Mouse (Mus musculus) hindbrain, embryonic 12.5 days (tissue): ENCODE results near the gene Zer1. TPM values are rescaled to one million over a fixed set of nuclear protein-coding genes. Genes with fewer than 3 reads are reported as not detected.

Source experiments
- ATAC-seq: fragments of 200-750 bp; cut with Nextera tagmentation; 2 replicates; pipeline ENCODE4 v1.8.0; 2017; ENCODE audit warnings: moderate TSS enrichment; ENCODE audit not compliant: low FRiP score
- H3K27ac ChIP-seq: fragments of 300-500 bp; sonication (generic); 2 replicates; pipeline ENCODE4 v1.5.1; 2016; ENCODE audit warnings: mild to moderate bottlenecking
- H3K27me3 ChIP-seq: fragments of 300-500 bp; sonication (generic); 2 replicates; pipeline ENCODE4 v1.6.1; 2016; ENCODE audit warnings: mild to moderate bottlenecking
- H3K36me3 ChIP-seq: fragments of 300-500 bp; sonication (generic); 2 replicates; pipeline ENCODE4 v1.6.1; 2016; ENCODE audit warnings: mild to moderate bottlenecking
- H3K4me1 ChIP-seq: fragments of 300-500 bp; sonication (generic); 2 replicates; pipeline ENCODE4 v1.6.1; 2016
- H3K4me2 ChIP-seq: fragments of 300-500 bp; sonication (generic); replicated peaks from 2 replicates; pipeline ENCODE4 v1.6.1; 2016; ENCODE audit warnings: mild to moderate bottlenecking
- H3K4me3 ChIP-seq: fragments of 300-500 bp; sonication (generic); 2 replicates; pipeline ENCODE4 v1.5.1; 2016; ENCODE audit warnings: mild to moderate bottlenecking
- H3K9ac ChIP-seq: fragments of 300-500 bp; sonication (generic); 2 replicates; pipeline ENCODE4 v1.6.1; 2016; ENCODE audit warnings: mild to moderate bottlenecking, moderate library complexity
- H3K9me3 ChIP-seq: fragments of 300-500 bp; sonication (generic); replicated peaks from 2 replicates; pipeline ENCODE4 v1.6.1; 2016; ENCODE audit warnings: mild to moderate bottlenecking
- WGBS: fragments of 180-500 bp; shearing (Covaris S2); methylation state at CpG from one replicate; pipeline ENCODE4 v1.1.7; 2016; 5-methylcytosine and 5-hydroxymethylcytosine counted together
- polyA plus RNA-seq: library from polyadenylated mRNA; unstranded; fragments of >200 nt; fragmentation: Nextera tagmentation; extraction: Ambion mirVana; gene quantifications from 2 replicates; pipeline ENCODE4 v1.2.1, GENCODE M21; 2016

The Zer1 gene
- polyA plus RNA-seq, 1 experiment from 2014 or later = 12.6 TPM

DNA sequence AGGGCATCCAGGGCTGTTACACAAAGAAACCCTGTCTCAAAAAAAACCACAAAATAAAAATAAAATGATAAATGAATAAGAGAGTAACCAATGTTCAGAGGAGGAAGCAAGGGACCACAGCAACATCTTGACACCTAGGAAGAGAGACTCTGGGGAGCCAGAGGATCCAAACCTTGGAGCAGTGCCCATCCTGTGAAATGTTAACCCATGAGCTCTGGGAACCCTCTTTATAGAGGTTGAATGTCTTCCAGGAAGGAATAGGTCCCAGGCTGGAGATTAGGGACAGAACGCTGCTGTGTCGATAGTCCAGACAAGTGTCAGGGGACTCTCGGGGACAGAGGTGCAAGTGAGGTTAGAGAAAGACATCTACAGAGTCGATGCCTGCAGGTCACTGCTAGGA, 4.1 kb downstream of the Zer1 start:
- ATAC-seq = no peak
- WGBS = 76% methylated on average over 4 of the region's 4 CpGs
- Histone ChIP-seq H3K27ac (peak overlapping the region; percentile 64; the same call in 1 of the 2 replicates), H3K9me3 (no peaks in the 10 kb centered on the region), H3K4me3 (no peak overlapping the region), H3K4me2 (no peak overlapping the region), H3K9ac (no peak overlapping the region; the same call in 1 of the 2 replicates), H3K27me3 (no peaks in the 10 kb centered on the region), H3K36me3 (no peaks in the 10 kb centered on the region), H3K4me1 (peaks cover 42% of the 10 kb centered on the region)

DNA sequence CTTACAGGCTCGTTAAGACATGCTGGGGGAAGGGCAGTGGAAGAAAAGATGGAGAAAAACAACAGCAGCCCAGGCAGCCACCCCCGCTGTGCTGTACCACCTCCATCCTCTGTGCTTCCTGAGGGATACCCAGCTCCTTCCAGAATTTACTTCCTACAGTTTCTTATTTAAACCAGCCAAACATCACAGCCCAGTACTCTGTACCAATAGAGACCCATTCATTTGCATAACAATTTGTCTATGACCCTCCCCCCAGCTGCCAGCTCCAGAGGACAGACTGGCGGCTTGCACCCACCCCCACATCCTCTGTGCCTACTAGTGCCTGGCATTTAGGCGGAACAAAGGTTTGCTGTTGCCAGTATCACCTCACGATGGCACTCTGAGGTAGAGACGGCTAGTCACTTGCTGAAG, 4.7 kb downstream of the Zer1 start:
- Histone ChIP-seq H3K4me2 (0 out of 2 replicates have a peak overlapping the region, but pooled peaks have one; percentile 11), H3K9ac (peak overlapping the region; percentile 27; the same call in 1 of the 2 replicates), H3K4me3 (no peak overlapping the region), H3K27me3 (no peaks in the 10 kb centered on the region), H3K4me1 (peaks cover 37% of the 10 kb centered on the region), H3K9me3 (no peaks in the 10 kb centered on the region), H3K36me3 (0 out of 2 replicates have a peak, but pooled peaks cover 4% of the 10 kb centered on the region), H3K27ac (peak overlapping the region; percentile 64)
- 0 out of 2 replicates have a peak, but pooled peaks have one; percentile 61 for ATAC-seq
- 14% methylated on average over 6 of the region's 6 CpGs for WGBS

DNA sequence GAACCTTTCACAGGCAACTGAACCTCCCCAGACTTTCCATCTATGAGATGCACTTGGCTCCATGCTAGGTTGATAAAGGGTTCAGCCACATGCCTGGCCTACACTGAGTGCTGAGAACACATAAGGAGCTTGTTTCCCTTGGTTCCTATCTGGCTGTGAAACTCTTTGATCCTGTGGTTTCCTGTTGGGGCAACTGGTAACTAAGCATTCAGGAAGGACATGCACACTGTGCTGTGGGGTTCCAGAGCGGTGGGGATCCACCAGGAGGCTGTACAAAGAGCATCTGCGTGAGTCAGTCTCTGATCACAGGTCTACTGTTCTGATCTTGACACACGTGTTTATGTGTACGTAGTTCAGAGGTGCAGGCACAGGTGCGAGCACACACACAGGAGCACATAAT, 11.8 kb downstream of the Zer1 start:
- WGBS = 93% methylated on average over 5 of the region's 5 CpGs
- no peak for ATAC-seq
- Histone ChIP-seq H3K27ac (no peak overlapping the region), H3K9ac (no peak overlapping the region), H3K36me3 (peaks cover 59% of the 10 kb centered on the region), H3K4me2 (no peak overlapping the region), H3K4me1 (no peaks in the 10 kb centered on the region), H3K9me3 (no peaks in the 10 kb centered on the region), H3K27me3 (no peaks in the 10 kb centered on the region), H3K4me3 (no peak overlapping the region)

DNA sequence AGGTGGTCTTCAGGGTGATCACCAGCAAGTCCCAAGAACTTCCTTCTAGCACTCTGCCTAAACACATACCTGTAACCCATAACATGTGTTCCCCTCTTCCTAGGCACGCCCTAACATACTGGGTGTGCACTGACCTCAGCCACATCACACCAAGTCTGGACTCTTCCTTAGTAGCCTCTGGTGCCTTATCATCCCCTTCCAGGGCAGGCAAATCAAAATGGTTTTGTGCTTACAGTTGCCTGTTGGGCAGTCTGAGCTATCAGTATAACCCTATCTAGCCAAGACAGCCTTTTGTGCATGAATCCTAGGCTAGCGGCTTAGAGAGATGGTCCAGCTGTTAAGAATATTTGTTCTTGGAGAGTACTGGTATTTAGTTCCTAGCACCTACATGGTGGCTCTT, 12.9 kb downstream of the Zer1 start:
- Histone ChIP-seq H3K4me1 (no peaks in the 10 kb centered on the region), H3K9me3 (no peaks in the 10 kb centered on the region), H3K27ac (no peak overlapping the region), H3K27me3 (no peaks in the 10 kb centered on the region), H3K4me3 (no peak overlapping the region), H3K9ac (no peak overlapping the region), H3K4me2 (no peak overlapping the region), H3K36me3 (peaks cover 68% of the 10 kb centered on the region)
- WGBS = 99% methylated on average over 2 of the region's 2 CpGs
- no peak for ATAC-seq

DNA sequence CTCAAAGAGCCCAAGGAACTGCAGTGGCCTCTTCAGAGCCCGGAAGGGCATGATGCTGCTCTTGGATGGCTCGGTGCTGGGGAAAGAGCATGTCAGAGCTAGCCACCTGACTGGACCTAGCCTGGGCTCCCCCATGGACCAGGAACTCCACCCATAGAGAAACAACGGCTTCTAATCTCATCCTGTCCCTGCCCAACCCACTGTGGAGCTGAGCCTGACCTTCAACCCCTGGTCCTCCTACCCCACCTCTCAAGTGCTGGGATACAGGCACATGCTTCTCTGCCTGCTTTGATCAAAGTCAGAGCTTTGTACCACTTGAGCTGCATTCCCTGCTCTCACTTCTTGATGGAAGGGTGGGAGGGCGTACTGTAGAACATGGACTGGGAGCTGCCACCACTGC, 16.1 kb downstream of the Zer1 start:
- H3K4me1 ChIP-seq = no peaks in the 10 kb centered on the region
- ATAC-seq = no peak
- no peak overlapping the region for H3K27ac ChIP-seq
- peaks cover 86% of the 10 kb centered on the region for H3K36me3 ChIP-seq
- no peak overlapping the region for H3K4me2 ChIP-seq
- no peaks in the 10 kb centered on the region for H3K9me3 ChIP-seq
- no peak overlapping the region for H3K9ac ChIP-seq
- H3K27me3 ChIP-seq = no peaks in the 10 kb centered on the region
- H3K4me3 ChIP-seq = no peak overlapping the region
- 95% methylated on average over 4 of the region's 4 CpGs for whole genome bisulfite sequencing

DNA sequence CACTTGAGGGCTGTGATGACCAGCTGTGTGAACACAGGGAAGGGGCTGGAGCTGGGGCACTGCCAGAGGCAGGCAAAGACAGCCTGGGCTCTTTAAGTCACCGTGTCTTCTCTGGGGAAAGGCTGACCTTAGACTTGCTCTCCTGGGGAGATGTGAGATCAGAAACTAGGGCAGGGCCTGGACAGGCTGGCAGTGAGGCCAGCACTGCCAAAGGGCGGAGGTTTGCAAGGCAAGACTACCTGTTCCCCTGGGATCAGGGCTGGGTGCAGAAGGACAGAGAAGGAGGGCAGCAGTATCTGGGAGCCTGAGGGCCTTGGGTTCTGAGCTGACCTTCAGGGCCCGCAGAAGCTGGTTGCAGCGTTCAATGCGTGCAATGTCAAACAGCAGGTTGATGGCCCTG, 16.7 kb downstream of the Zer1 start:
- no peaks in the 10 kb centered on the region for H3K27me3 ChIP-seq
- WGBS = 89% methylated on average over 5 of the region's 5 CpGs
- H3K4me3 ChIP-seq = no peak overlapping the region
- H3K9ac ChIP-seq = 0 out of 2 replicates have a peak overlapping the region, but pooled peaks have one; percentile 9
- no peaks in the 10 kb centered on the region for H3K4me1 ChIP-seq
- H3K4me2 ChIP-seq = no peak overlapping the region
- no peaks in the 10 kb centered on the region for H3K9me3 ChIP-seq
- ATAC-seq = no peak
- peaks cover 86% of the 10 kb centered on the region for H3K36me3 ChIP-seq
- H3K27ac ChIP-seq = no peak overlapping the region

DNA sequence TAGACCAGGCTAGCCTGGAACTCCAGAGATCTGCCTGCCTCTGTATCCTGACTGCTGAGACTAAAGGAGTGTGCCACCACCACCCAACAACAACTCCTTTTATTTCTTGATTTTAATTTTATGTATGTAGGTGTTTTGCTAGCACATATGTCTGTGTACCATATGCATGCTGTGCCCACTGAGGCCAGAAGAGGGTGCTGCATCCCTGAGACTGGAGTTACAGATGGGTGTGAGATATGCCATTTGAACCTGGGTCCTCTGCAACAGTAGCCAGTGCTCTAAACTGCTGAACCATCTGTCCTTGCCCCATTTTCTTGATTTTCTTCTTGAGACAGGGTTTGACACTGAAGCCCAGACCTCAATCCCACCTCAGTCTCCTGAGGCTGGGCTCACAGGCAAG, 18.0 kb downstream of the Zer1 start:
- H3K36me3 ChIP-seq = peaks cover 90% of the 10 kb centered on the region
- H3K27me3 ChIP-seq = no peaks in the 10 kb centered on the region
- no peak overlapping the region for H3K4me2 ChIP-seq
- H3K27ac ChIP-seq = no peak overlapping the region
- no peak for ATAC-seq
- H3K9ac ChIP-seq = no peak overlapping the region
- H3K4me3 ChIP-seq = no peak overlapping the region
- H3K4me1 ChIP-seq = no peaks in the 10 kb centered on the region
- H3K9me3 ChIP-seq = no peaks in the 10 kb centered on the region

DNA sequence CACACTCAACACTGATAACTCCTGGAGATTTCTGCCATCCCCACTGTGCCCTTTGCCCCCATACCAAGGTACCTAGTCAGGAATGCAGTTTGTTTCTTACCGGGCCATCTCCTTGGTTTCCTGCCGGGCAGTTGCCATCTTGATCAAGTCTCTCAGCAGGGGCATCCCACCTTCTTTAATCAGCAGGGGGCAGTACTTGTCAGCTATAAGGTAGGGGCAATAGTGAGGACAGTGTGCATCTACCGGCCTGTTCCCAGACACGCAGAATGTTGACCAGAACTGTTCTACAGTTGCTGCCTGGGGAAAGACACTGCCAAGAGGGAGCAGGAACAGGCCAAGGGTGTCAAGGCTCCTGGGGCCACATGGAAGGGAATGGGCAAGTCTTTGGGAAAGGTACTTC, 24.2 kb downstream of the Zer1 start:
- WGBS = 70% methylated on average over 4 of the region's 4 CpGs

DNA sequence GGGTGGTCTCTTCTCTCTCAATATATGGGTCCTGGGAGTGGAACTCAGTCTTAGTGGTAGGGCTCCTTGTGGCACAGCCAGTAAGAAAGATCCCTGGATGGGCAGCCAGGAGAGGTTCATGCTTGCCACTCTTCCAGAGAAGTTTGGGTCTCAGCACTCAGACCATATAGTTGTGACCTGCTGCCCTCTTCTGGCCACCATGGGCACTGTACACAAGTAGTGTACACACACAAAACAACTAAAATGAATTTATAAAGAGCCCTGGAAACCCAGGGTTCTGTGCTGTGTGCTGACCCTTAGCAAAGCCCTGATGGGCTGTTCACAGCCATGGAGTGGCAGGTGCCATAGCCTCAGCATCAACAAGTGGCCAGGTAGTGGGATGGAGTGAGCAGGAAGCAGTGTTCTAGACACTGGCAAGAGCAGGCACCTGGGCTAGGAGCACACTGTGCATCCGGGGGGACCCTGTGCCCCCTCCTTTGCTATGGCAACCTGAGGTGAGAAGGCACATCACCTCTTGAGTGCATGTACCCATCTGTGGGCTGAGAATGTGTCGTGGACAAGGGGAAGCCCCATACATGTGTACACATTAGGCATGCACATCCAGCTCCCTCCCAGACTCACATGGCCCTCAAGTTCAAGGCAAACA, 28.4 kb downstream of the Zer1 start:
- WGBS = 87% methylated on average over 2 of the region's 2 CpGs
- no peaks in the 10 kb centered on the region for H3K27me3 ChIP-seq
- peaks cover 18% of the 10 kb centered on the region for H3K4me1 ChIP-seq
- H3K9ac ChIP-seq = no peak overlapping the region
- peaks cover 52% of the 10 kb centered on the region for H3K36me3 ChIP-seq
- no peak for ATAC-seq
- no peak overlapping the region for H3K4me3 ChIP-seq
- H3K27ac ChIP-seq = no peak overlapping the region
- no peak overlapping the region for H3K4me2 ChIP-seq
- no peaks in the 10 kb centered on the region for H3K9me3 ChIP-seq

More for the DNA sequence above, 24.2 kb downstream of the Zer1 start:
- no peak overlapping the region for H3K27ac ChIP-seq
- H3K27me3 ChIP-seq = no peaks in the 10 kb centered on the region
- H3K4me2 ChIP-seq = no peak overlapping the region
- H3K9me3 ChIP-seq = no peaks in the 10 kb centered on the region
- no peak overlapping the region for H3K4me3 ChIP-seq
- peaks cover 85% of the 10 kb centered on the region for H3K36me3 ChIP-seq
- no peak for ATAC-seq
- no peaks in the 10 kb centered on the region for H3K4me1 ChIP-seq
- no peak overlapping the region for H3K9ac ChIP-seq

DNA sequence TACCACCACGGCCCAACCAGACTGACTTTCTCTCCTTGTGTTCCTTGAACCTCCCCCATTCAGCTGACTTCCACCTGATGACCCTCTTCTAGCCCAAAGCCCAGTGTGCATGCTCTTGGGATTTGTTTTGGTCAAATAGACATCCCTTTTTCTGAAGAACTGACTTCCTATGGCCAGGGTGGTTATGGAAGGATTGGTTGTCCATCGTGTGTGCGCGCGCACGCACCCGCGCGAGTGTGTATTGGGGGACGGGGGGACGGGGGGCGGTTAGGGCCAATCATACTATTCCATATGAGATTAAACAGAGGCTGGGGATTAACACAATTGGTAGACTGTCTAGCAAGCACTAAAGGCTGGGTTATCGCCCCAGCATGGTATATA, 30.2 kb downstream of the Zer1 start:
- peaks cover 40% of the 10 kb centered on the region for H3K36me3 ChIP-seq
- WGBS = 2% methylated on average over 13 of the region's 13 CpGs

DNA sequence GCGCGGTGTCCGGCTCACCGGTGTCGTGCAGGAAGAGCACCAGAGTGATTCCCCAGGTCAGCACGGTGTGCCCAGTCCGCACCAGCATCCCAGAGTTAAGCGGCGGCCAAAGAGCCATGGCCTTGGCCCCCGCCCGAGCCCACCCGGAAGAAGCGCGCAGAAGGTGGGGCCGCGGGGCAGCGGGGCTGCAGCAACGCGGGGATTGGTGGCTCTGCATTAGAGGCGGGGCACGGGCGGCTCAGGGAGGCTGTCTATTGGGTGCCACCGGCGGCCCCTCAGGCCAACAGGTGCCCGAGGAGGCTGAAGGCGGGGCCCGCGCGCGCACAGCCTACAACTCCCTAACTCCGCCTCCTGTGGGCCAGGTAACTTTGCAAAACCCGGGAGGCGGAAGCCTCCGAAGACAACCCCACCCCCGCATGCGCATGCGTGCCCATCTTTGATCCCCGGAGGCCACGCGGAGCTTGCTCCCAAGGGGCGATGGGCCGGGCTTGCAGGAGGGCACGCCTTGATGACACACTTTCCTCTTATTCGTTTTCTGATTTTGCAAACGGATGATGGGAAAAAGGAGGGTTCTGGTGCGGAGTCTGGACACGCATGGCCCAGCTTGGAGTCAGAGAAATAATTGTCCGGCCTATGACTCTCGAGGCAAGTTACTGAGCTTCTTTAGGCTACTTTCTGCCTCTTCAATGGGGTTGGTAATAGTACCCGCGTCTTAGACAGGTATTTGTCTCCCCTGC, 30.7 kb downstream of the Zer1 start, which contains the start of gene Zdhhc12:
Gene Zdhhc12 (minus strand): TSS at position 178 of the 737 bp plus-strand sequence.
- Histone ChIP-seq H3K4me2 (peak within 1 kb of the TSS; percentile 76), H3K36me3 (peaks cover 34% of the 10 kb centered on the region), H3K9me3 (no peaks in the 10 kb centered on the region), H3K4me1 (peaks cover 18% of the 10 kb centered on the region), H3K9ac (peak within 1 kb of the TSS; percentile 71), H3K27me3 (no peaks in the 10 kb centered on the region), H3K27ac (0 out of 2 replicates have a peak within 1 kb of the TSS, but pooled peaks have one; percentile 40), H3K4me3 (peak within 1 kb of the TSS; percentile 58)
- WGBS = under 1% methylated on average over 50 of the region's 51 CpGs
- ATAC-seq = peak; percentile 92

More for the DNA sequence above, 30.2 kb downstream of the Zer1 start:
- Histone ChIP-seq H3K4me1 (peaks cover 18% of the 10 kb centered on the region), H3K4me3 (peak overlapping the region; percentile 58), H3K27me3 (no peaks in the 10 kb centered on the region), H3K4me2 (peak overlapping the region; percentile 76), H3K9me3 (no peaks in the 10 kb centered on the region), H3K9ac (peak overlapping the region; percentile 71), H3K27ac (0 out of 2 replicates have a peak overlapping the region, but pooled peaks have one; percentile 40)
- ATAC-seq = 0 out of 2 replicates have a peak, but pooled peaks have one; percentile 3

DNA sequence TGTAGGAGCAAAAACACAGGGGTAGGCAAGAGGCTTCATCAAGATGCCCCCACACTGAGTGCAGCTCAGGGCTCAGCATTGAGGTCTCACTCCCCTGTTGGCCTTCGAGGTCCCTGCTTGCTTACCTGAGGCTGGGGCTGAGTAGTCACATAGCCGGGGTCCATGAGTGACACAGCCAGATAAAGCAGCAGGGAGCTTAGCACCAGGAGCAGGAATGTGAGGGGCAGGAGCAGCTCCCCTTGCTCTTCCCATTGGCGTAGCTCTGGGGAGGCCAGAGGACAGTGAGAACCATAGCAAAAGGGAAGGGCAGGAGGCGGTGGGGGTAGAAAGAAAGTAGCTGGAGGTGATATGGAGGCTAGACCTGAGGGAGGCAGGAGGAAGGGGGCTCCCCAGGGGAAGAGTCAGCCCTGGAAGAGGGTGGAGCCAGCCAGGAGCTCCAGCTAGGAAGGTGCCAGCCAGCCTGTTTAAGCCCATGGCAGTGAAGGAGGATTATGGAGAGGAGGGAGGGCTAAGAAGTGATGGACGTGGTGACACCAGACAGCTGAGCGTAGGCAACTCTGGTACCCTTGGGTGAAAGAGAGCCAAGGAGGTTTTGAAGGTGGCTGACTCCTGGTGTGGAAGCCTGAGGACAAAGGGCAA, 32.0 kb downstream of the Zer1 start:
- Histone ChIP-seq H3K4me1 (peaks cover 18% of the 10 kb centered on the region), H3K27ac (no peak overlapping the region), H3K4me3 (peak overlapping the region; percentile 58), H3K36me3 (peaks cover 25% of the 10 kb centered on the region), H3K4me2 (peak overlapping the region; percentile 76), H3K9ac (no peak overlapping the region), H3K27me3 (no peaks in the 10 kb centered on the region), H3K9me3 (no peaks in the 10 kb centered on the region)
- WGBS = 57% methylated on average over 6 of the region's 6 CpGs
- ATAC-seq = no peak
